Mouse (Mus musculus) midbrain, embryonic 15.5 days (tissue): ENCODE data around the gene Ccdc190. TPM values are rescaled to one million over a fixed set of nuclear protein-coding genes. Genes with fewer than 3 reads are reported as not detected.

Source experiments
- ATAC-seq: fragments of 200-750 bp; cut with Nextera tagmentation; replicated peaks from 2 replicates; pipeline ENCODE4 v1.8.0; 2017; ENCODE audit warnings: moderate TSS enrichment
- H3K27ac ChIP-seq: fragments of 300-500 bp; sonication (generic); 2 replicates; pipeline ENCODE4 v1.5.1; 2015; ENCODE audit warnings: mild to moderate bottlenecking, inconsistent platforms
- H3K27me3 ChIP-seq: fragments of 300-500 bp; sonication (generic); replicated peaks from 2 replicates; pipeline ENCODE4 v1.6.1; 2015; ENCODE audit warnings: inconsistent platforms
- H3K36me3 ChIP-seq: fragments of 300-500 bp; sonication (generic); replicated peaks from 2 replicates; pipeline ENCODE4 v1.6.1; 2015; ENCODE audit warnings: inconsistent platforms
- H3K4me1 ChIP-seq: fragments of 300-500 bp; sonication (generic); 2 replicates; pipeline ENCODE4 v1.6.1; 2015; ENCODE audit warnings: inconsistent platforms
- H3K4me2 ChIP-seq: fragments of 300-500 bp; sonication (generic); 2 replicates; pipeline ENCODE4 v1.6.1; 2015; ENCODE audit warnings: inconsistent platforms, mild to moderate bottlenecking, moderate library complexity
- H3K4me3 ChIP-seq: fragments of 300-500 bp; sonication (generic); 2 replicates; pipeline ENCODE4 v1.5.1; 2015; ENCODE audit warnings: mild to moderate bottlenecking, inconsistent platforms
- H3K9ac ChIP-seq: fragments of 300-500 bp; sonication (generic); 2 replicates; pipeline ENCODE4 v1.6.1; 2015; ENCODE audit warnings: mild to moderate bottlenecking, inconsistent platforms
- H3K9me3 ChIP-seq: fragments of 300-500 bp; sonication (generic); 2 replicates; pipeline ENCODE4 v1.6.1; 2016; ENCODE audit warnings: inconsistent platforms
- WGBS: fragments of 180-500 bp; shearing (Covaris S2); methylation state at CpG from one replicate; pipeline ENCODE4 v1.1.7; 2015; ENCODE audit warnings: mixed read lengths; 5-methylcytosine and 5-hydroxymethylcytosine counted together
- polyA plus RNA-seq: library from polyadenylated mRNA; unstranded; fragments of >200 nt; fragmentation: Nextera tagmentation; extraction: Ambion mirVana; gene quantifications from 2 replicates; pipeline ENCODE4 v1.2.1, GENCODE M21; 2015

Gene Ccdc190
- polyA plus RNA-seq, 1 experiment from 2014 or later: 3.3 TPM

- no peak overlapping the region for H3K27ac ChIP-seq
- H3K27me3 ChIP-seq: no peaks in the 10 kb centered on the region
- H3K4me1 ChIP-seq: peaks cover 6% of the 10 kb centered on the region
- no peak overlapping the region for H3K4me2 ChIP-seq
- no peak overlapping the region for H3K4me3 ChIP-seq
- 9% methylated on average over 2 of the region's 2 CpGs for WGBS
- H3K9me3 ChIP-seq: no peaks in the 10 kb centered on the region
- no peaks in the 10 kb centered on the region for H3K36me3 ChIP-seq
- no peak overlapping the region for H3K9ac ChIP-seq
- ATAC-seq: no peak
Measured at GRCm38 (mm10) chr1:169939345-169939744, 10.9 kb downstream of the Ccdc190 start.

DNA sequence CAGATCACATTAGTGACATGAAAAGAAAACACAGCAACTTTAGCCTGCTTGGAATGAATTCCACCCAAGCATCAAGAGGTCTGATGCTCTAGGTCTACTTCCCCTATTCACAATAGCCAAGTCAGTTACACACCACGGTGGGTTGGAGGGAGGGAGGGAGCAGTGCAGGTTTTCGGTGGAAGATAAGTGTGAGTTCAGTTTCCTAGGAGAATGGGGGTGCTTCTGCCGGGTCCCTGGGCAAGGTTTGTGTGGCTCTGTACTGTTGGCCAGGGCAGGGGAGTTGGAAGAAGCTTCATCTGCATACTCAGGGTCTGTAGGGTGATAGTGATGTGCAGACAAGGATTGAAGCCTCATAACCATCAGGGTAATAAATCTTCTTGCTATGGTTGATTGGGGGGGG is 17.6 kb downstream of the Ccdc190 start:
- H3K36me3 ChIP-seq: no peaks in the 10 kb centered on the region
- no peaks in the 10 kb centered on the region for H3K27me3 ChIP-seq
- WGBS: 76% methylated on average over 3 of the region's 3 CpGs
- H3K9me3 ChIP-seq: no peaks in the 10 kb centered on the region
- no peak for ATAC-seq
- H3K4me3 ChIP-seq: no peak overlapping the region
- H3K4me1 ChIP-seq: no peaks in the 10 kb centered on the region
- H3K4me2 ChIP-seq: no peak overlapping the region
- no peak overlapping the region for H3K9ac ChIP-seq
- H3K27ac ChIP-seq: no peak overlapping the region

DNA sequence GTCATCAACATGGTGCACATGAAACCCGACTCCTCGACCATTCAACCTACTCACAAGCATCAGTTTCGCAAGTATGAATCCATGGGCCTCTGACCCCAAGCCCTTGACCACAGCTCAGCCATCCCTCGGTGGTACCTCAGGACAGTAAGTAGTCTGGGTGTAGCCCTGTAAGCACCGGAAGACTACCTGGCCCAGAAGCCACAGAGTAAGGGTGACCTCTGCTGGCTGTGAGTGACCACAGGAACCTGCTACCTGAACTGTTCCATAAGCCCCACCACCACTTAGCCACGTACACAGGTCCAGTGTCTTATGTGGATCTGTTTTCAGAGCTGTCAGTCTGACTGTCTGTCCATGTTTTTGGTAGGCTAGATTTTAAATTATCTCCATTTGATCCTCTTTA is 19.2 kb downstream of the Ccdc190 start:
- no peak for ATAC-seq
- no peak overlapping the region for H3K27ac ChIP-seq
- no peak overlapping the region for H3K4me2 ChIP-seq
- no peak overlapping the region for H3K9ac ChIP-seq
- H3K4me3 ChIP-seq: no peak overlapping the region
- WGBS: 83% methylated on average over 6 of the region's 6 CpGs
- H3K36me3 ChIP-seq: peaks cover 5% of the 10 kb centered on the region; the same call in 1 of the 2 replicates
- no peaks in the 10 kb centered on the region for H3K4me1 ChIP-seq
- no peaks in the 10 kb centered on the region for H3K27me3 ChIP-seq
- no peaks in the 10 kb centered on the region for H3K9me3 ChIP-seq

DNA sequence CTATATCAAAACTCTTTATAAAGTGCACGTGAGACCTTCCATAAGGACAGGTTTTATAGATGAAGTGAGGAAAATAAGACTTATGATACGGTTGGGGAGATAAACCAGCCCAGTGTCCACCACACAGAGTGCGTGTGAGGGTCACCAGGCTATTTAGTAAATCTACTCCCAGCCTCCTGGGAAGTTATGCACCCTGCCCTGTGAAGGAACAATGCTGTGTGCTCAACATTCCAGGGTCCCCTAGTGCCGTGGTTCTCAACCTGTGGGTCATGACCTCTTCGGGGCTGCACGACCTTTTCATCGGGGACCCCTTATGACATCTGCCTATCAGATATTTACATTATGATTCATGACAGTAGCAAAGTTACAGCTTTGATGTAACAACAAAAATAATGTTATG is 19.8 kb downstream of the Ccdc190 start:
- Histone ChIP-seq H3K36me3 (peaks cover 5% of the 10 kb centered on the region; the same call in 1 of the 2 replicates), H3K9me3 (no peaks in the 10 kb centered on the region), H3K4me2 (no peak overlapping the region), H3K27ac (no peak overlapping the region), H3K27me3 (no peaks in the 10 kb centered on the region), H3K4me3 (no peak overlapping the region), H3K9ac (no peak overlapping the region), H3K4me1 (no peaks in the 10 kb centered on the region)
- 88% methylated on average over 7 of the region's 7 CpGs for WGBS
- ATAC-seq: no peak

DNA sequence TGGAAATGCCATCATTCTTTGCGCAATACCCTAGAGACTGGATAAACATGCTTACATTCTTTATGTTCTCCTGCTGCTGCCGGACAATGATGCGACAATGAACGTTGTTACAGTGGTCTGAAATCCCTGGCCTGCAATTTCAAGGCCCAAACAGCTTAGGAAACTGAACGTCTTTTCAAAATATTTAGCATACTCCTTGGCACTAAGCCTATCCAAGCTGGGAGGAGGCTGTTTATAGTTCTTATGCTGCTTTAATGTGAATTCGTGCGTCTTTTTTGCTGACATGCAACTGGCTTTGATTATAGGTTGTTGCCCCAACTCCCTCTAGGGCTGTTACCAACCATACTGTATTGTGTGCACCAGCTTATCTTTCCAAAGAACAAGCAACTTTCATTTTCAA is 20.4 kb downstream of the Ccdc190 start:
- H3K27ac ChIP-seq: no peak overlapping the region
- H3K36me3 ChIP-seq: peaks cover 5% of the 10 kb centered on the region; the same call in 1 of the 2 replicates
- no peaks in the 10 kb centered on the region for H3K4me1 ChIP-seq
- H3K4me3 ChIP-seq: no peak overlapping the region
- H3K27me3 ChIP-seq: no peaks in the 10 kb centered on the region
- ATAC-seq: no peak
- WGBS: 84% methylated on average over 7 of the region's 7 CpGs
- no peaks in the 10 kb centered on the region for H3K9me3 ChIP-seq
- H3K4me2 ChIP-seq: no peak overlapping the region
- 0 out of 2 replicates have a peak overlapping the region, but pooled peaks have one; percentile 2 for H3K9ac ChIP-seq

DNA sequence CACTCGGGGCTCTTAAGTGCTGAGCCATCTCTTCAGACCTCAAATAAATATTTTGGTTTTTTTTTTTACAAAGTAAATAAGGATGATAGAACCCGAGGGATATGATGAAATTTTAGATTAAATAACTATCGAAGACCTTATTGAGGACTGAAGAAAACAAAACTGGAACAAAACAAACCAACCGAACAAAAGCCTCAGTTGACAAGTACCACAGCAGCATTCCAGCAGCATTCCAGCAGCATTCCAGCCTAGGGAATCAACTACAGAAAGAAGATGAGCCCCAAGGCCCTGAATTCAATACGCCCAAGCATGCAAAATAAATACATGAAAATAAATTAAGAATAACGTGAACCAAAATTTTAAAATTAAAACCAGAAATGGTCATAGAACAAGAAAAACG is 21.5 kb downstream of the Ccdc190 start:
- peaks cover 5% of the 10 kb centered on the region; the same call in 1 of the 2 replicates for H3K36me3 ChIP-seq
- no peaks in the 10 kb centered on the region for H3K9me3 ChIP-seq
- H3K27ac ChIP-seq: no peak overlapping the region
- H3K4me1 ChIP-seq: no peaks in the 10 kb centered on the region
- no peak overlapping the region for H3K4me2 ChIP-seq
- H3K9ac ChIP-seq: no peak overlapping the region
- no peaks in the 10 kb centered on the region for H3K27me3 ChIP-seq
- no peak overlapping the region for H3K4me3 ChIP-seq
- 81% methylated on average over 7 of the region's 7 CpGs for WGBS
- no peak for ATAC-seq

DNA sequence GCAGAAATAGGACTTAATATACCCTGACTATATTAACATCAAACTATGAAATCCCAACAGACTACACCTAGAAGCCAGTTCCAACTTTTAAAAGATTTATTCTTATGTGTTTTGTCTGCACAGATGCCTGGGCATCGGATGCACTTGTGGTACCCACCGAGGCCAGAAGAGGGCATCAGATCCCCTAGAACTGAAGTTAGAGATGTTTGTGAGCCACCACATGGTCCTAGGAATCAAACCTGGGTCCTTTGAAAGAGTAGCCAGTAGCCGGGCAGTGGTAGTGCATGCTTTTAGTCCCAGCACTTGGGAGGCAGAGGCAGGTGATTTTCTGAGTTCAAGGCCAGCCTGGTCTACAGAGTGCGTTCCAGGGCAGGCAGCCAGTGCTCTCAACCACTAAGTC is 22.2 kb downstream of the Ccdc190 start:
- no peak overlapping the region for H3K4me2 ChIP-seq
- no peaks in the 10 kb centered on the region for H3K4me1 ChIP-seq
- WGBS: 91% methylated on average over 4 of the region's 4 CpGs
- no peaks in the 10 kb centered on the region for H3K9me3 ChIP-seq
- H3K27ac ChIP-seq: no peak overlapping the region
- H3K9ac ChIP-seq: no peak overlapping the region
- no peak for ATAC-seq
- no peaks in the 10 kb centered on the region for H3K27me3 ChIP-seq
- H3K4me3 ChIP-seq: no peak overlapping the region
- peaks cover 7% of the 10 kb centered on the region; the same call in 1 of the 2 replicates for H3K36me3 ChIP-seq

DNA sequence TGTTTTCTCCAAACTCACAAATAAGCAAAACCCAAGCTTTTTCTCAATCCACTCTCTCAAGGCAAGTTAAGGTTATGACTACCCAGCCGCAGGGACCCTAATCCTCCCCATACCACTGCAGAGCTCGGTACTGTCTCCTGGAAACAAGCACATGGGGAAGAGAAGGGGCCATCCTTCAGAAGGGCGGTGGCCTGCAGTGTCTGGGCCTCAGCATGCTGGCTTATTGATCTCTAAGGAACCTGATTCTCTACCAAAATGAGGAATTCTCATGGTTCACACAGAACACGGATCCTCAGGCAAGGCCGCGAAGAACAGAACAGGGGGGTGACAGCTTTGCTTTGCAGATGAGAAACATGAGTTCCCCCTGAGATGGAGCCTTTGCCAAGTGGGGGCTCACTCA is 23.1 kb downstream of the Ccdc190 start:
- no peaks in the 10 kb centered on the region for H3K4me1 ChIP-seq
- WGBS: 87% methylated on average over 6 of the region's 6 CpGs
- no peak overlapping the region for H3K4me3 ChIP-seq
- H3K9ac ChIP-seq: no peak overlapping the region
- no peaks in the 10 kb centered on the region for H3K9me3 ChIP-seq
- no peak overlapping the region for H3K4me2 ChIP-seq
- H3K27ac ChIP-seq: no peak overlapping the region
- no peak for ATAC-seq
- H3K27me3 ChIP-seq: no peaks in the 10 kb centered on the region
- peaks cover 12% of the 10 kb centered on the region; the same call in 1 of the 2 replicates for H3K36me3 ChIP-seq

DNA sequence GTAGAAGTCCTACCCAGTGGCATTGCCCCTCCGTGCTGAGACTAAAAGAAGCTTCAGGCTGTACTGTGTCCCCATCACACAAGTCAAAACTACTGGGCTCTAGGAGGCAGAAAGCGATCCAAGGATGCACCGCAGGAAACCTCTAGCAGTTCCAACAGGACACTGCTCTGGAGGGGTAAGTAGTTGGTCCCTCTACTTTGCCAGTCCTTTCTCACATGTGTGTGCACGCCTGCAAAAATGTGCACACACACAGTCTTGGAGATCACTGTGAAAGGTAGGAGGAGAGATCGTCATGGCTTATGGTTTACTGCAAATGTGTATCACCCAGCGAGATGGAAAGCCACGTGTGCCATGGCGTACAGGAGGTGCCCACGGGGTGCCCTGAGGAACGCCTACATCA is 24.2 kb downstream of the Ccdc190 start:
- H3K4me3 ChIP-seq: no peak overlapping the region
- no peak for ATAC-seq
- H3K27me3 ChIP-seq: no peaks in the 10 kb centered on the region
- no peak overlapping the region for H3K27ac ChIP-seq
- H3K36me3 ChIP-seq: peaks cover 19% of the 10 kb centered on the region; the same call in 1 of the 2 replicates
- no peak overlapping the region for H3K9ac ChIP-seq
- 95% methylated on average over 10 of the region's 10 CpGs for WGBS
- no peaks in the 10 kb centered on the region for H3K4me1 ChIP-seq
- no peak overlapping the region for H3K4me2 ChIP-seq
- no peaks in the 10 kb centered on the region for H3K9me3 ChIP-seq

- ATAC-seq: no peak
- Histone ChIP-seq H3K4me2 (no peak overlapping the region), H3K4me3 (no peak overlapping the region), H3K4me1 (no peaks in the 10 kb centered on the region), H3K9ac (no peak overlapping the region), H3K36me3 (peaks cover 23% of the 10 kb centered on the region; the same call in 1 of the 2 replicates), H3K27ac (no peak overlapping the region), H3K9me3 (no peaks in the 10 kb centered on the region), H3K27me3 (no peaks in the 10 kb centered on the region)
- WGBS: 96% methylated on average over 10 of the region's 10 CpGs
Measured at GRCm38 (mm10) chr1:169953106-169953505, 24.7 kb downstream of the Ccdc190 start.

DNA sequence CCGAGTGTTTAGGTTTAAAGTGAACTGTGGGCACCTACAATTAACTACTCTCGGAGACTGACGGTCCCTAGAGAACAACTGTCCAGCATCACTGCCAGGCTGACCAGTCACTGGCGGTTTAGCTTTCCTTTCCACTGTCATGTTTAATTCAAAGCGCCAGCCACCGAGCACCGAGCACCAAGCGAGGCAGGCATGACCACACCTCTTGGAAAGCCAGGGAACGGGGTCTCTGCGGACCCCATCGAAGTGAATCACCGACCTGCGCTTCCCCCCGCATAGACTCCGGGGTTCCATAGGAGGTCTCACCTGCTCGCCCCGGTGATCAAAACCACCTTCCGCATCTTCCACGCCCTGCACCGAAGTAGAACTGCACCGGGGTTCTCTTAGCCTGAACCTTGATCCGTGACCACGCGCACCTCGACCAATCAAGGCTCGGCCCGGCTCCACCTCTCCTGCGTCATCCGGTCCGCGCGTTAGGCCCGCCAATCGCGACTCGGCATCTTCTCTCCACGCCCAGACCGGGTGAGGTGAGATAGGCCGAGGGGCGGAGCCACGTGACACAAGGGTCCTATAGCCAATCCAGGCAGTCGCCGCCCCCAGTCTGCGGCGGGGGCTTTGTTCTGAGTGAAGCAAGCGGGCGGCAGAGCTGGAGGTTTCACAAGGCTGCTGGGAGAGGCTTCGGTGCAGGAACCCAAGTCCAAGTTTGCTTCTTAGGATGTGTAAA is 40.5 kb downstream of the Ccdc190 start, which contains the start of gene Hsd17b7:
Gene Hsd17b7, minus strand, starts transcription at position 450 of the 724 bp plus-strand sequence.
- no peaks in the 10 kb centered on the region for H3K27me3 ChIP-seq
- peaks cover 22% of the 10 kb centered on the region for H3K4me1 ChIP-seq
- H3K36me3 ChIP-seq: peaks cover 3% of the 10 kb centered on the region; the same call in 1 of the 2 replicates
- peak; percentile 100 for ATAC-seq
- peak within 1 kb of the TSS; percentile 82 for H3K4me2 ChIP-seq
- no peaks in the 10 kb centered on the region for H3K9me3 ChIP-seq
- peak within 1 kb of the TSS; percentile 55 for H3K9ac ChIP-seq
- peak within 1 kb of the TSS; percentile 88 for H3K27ac ChIP-seq
- H3K4me3 ChIP-seq: peak within 1 kb of the TSS; percentile 79
- WGBS: under 1% methylated on average over 48 of the region's 48 CpGs

DNA sequence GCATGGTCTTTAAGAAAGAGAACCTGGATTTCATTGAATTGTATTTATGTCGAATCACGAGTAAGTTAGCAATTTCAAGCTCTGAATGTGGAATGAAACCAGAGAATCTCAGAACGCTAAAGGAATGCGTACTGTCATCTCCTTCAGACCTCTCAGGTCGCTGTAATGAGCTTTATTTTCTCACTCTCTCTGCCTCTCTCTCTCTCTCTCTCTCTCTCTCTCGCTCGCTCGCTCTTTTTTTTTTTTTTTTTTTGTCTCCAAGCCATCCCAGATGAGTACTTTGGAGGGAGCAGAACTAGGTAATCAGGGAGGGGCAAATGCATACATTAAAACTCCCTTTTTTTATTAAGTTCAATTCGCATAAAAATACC is 41.1 kb downstream of the Ccdc190 start:
- H3K27me3 ChIP-seq: no peaks in the 10 kb centered on the region
- H3K27ac ChIP-seq: peak overlapping the region; percentile 88
- peak overlapping the region; percentile 82 for H3K4me2 ChIP-seq
- no peaks in the 10 kb centered on the region for H3K9me3 ChIP-seq
- no peaks in the 10 kb centered on the region for H3K36me3 ChIP-seq
- peak overlapping the region; percentile 46 for H3K9ac ChIP-seq
- peak; percentile 76 for ATAC-seq
- H3K4me3 ChIP-seq: peak overlapping the region; percentile 79
- 2% methylated on average over 9 of the region's 9 CpGs for WGBS
- peaks cover 22% of the 10 kb centered on the region for H3K4me1 ChIP-seq

GRCm38 (mm10) chr1:169970936-169971335 is 42.5 kb downstream of the Ccdc190 start:
- no peak overlapping the region for H3K27ac ChIP-seq
- no peak overlapping the region for H3K9ac ChIP-seq
- ATAC-seq: no peak
- H3K36me3 ChIP-seq: no peaks in the 10 kb centered on the region
- H3K27me3 ChIP-seq: no peaks in the 10 kb centered on the region
- H3K4me1 ChIP-seq: peaks cover 22% of the 10 kb centered on the region
- H3K9me3 ChIP-seq: no peaks in the 10 kb centered on the region
- H3K4me2 ChIP-seq: no peak overlapping the region
- H3K4me3 ChIP-seq: no peak overlapping the region
- 96% methylated on average over 4 of the region's 4 CpGs for WGBS
